Mouse (Mus musculus) telencephalon, adult 2 months (tissue): ENCODE results near the gene Fbxo39.

Experiments
- DNase-seq: peaks from one replicate; pipeline ENCODE4 v3.0.0-alpha.2; 2011; ENCODE audit warnings: low read depth, low spot score

The Fbxo39 gene

DNA sequence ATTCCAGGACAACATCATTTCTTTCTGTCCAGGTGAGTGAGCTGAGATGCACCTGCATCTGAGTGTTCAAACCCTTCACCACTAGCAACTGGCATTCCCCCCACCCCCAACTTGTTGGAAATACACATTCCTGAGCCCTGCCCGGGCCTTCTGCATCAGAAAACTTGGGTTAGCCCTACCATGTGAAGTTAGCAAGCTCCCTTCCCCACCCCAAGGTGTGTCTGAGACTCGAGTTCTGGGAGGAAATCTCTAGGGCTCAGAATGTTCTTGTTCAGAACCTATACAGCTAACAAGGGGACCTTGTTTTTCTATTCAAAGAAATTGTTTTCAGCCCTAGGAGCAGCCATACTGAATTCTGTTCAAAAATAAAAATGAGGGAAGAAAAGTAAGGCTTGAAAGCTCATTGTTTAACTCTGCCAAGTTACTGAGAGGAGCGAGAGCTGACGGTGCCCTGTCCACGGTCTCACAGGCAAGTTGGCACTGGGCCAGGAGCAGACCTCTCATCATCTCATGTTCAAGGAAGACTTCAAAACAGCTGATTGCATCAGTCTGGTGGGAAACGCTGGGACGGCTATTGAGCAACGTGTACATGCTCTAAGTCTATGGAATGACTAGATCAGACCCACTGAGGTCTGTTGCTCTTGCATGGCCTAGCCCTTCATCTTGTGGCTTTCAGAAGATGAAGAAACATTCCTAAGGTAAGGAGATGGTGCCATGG lies 49.4 kb downstream of the Fbxo39 start:
- no peak for DNase-seq

DNA sequence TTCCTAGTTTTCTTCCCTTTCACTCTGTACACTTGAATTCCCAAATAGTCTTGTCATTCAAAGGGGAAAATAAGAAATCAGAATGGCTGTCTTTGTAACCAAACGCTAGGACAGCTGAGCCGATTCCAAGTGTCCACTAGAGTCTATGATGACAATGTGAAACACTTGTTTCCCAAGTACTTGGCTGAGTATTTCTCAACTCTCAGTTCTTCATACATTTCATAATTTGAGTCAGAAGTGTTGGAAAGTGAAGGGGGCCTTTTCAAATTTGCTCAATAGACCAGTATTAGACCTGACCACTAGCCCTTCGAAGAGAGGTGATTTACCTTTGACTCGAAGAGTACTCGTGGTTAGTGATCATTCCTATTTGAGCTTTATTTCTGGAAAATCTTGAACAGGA lies 50.3 kb downstream of the Fbxo39 start:
- no peak for DNase-seq

DNA sequence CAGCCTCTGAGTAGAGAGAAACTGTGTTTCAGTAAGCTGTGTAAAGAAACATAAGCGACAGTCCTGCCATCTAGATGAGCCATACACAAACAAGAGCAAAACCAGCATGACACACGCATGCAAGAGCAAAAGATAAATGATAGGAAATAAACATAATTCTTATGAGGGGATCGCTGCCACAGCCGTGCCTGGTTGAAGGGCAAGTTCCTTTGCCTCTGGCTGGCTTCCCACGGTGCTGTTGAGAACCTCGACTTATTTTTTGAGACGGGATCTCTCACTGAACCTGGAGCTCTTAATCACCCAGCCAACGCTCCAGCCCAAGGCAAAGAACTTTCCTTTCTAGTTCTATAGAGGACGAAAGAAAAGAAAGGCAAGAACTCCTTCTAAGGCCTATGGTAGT lies 51.9 kb downstream of the Fbxo39 start:
- no peak for DNase-seq

DNA sequence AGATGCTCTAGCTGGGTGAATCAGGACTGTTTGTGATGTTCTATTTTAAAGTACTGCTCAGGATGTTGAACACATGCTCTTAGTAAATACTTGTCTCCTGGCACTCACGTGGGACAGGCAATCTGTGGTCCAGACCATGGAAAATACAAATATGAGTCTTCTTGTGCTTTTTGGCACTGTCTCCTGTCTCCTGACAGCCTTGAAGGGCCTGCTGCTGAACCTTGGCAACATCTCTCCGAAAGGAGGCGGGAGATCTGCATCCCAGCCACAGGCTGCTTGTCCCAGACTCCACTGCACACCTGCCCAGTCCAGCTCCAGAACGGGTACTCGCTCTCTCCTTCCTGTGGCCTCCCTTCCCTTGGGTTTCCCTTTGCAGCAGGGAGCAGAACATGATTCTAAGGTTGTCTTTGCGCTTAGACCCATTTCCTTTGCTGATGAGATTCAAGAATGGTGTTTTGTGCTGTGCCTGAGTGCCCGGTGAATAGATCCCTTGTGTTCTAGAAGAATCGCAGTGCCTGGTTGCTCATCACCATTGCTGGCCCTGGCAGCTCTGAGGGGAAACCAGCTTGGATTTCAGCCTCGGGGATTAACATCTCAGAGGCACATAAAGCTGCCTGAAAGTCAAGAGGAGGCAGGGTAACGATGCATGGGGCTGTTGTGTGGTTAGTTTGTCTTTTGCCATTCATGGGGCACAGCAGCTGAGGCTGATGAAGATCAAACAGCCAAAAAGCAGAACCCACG lies 53.9 kb downstream of the Fbxo39 start:
- no peak for DNase-seq
